In genomic region chr1:87658937-87659617, GRCm38 (mm10) we compare ENCODE assay signal across 9 mouse cellular contexts. TPM values are rescaled to one million over a fixed set of nuclear protein-coding genes. Genes with fewer than 3 reads are reported as not detected.
DNase-seq lines count a peak whose midpoint lies in the region; ATAC-seq and TF ChIP-seq lines count a peak whose summit lies in the region.
"Had no signal": no experiment of that assay in that cellular context is flagged by ENCODE, and none has a peak within 500 bp of the region (broad histone marks: within the 10 kb centered on the region; RNA-seq: fewer than 3 reads in every experiment).

No protein-coding gene starts in this region.

- ATAC-seq in megakaryocyte-erythroid progenitor cell, adult 5-6 weeks (replicated peaks; ENCODE audit: low FRiP score, low TSS enrichment, poor library complexity, severe bottlenecking) = peak; percentile 64

- DNase-seq in gastrocnemius, adult 2 months = peak; percentile 39
- DNase-seq in gastrocnemius, postnatal 36 days = no peak
- DNase-seq in B cell, adult 2 months = peak; percentile 87 to 89
- peak; percentile 19 for DNase-seq in heart, postnatal 25 days (ENCODE audit: low spot score)
- no peak for DNase-seq in cerebellum, adult 9-10 months
- DNase-seq in adrenal gland, postnatal 4 days (ENCODE audit: low spot score in 2 of 2) = no peak
- no peak for DNase-seq in cerebellum, adult 11-12 months

- H3K27ac ChIP-seq in gastrocnemius, adult 2 months = 0 out of 2 replicates have a peak overlapping the region, but pooled peaks have one; percentile 3
- H3K27ac ChIP-seq: limb, embryonic 15.5 days had no signal

- no peak overlapping the region for H3K4me3 ChIP-seq in gastrocnemius, adult 2 months
- H3K4me3 ChIP-seq: limb, embryonic 15.5 days had no signal

- TF ChIP-seq CTCF in gastrocnemius, adult 2 months (IDR thresholded peaks at IDR 0.05) = no peak

- intact Hi-C loops in gastrocnemius, adult 2 months (cut with DNase I) = no loop called here
- intact Hi-C loops in gastrocnemius, postnatal 36 days (cut with DNase I) = no loop called here
- intact Hi-C loops in heart, postnatal 25 days (cut with DNase I) = no loop called here

RNA-seq across cellular contexts. Expression of gene Inpp5d, which starts 39.0 kb away (rescaled TPM):
- 1 to 10 TPM; 3.8 to 4.2 TPM for total RNA-seq in gastrocnemius, adult 2 months (2021)
- 1 to 10 TPM; 3.8 to 5.3 TPM for total RNA-seq in gastrocnemius, postnatal 36 days (2021)
- total RNA-seq in heart, postnatal 25 days (2021) = 10 to 100 TPM; 10.4 to 12.5 TPM
- total RNA-seq in megakaryocyte-erythroid progenitor cell, adult 5-6 weeks (2014; fragmentation: Nextera tagmentation) = 86.4 and 96.9 TPM in 2 replicates
- total RNA-seq in megakaryocyte-erythroid progenitor cell, adult 5-6 weeks (2017) = 48.1 and 59.8 TPM in 2 replicates
- 10 to 100 TPM; 21.5 to 22.3 TPM for total RNA-seq in adrenal gland, postnatal 4 days (2021)

Comparison
In these comparisons a context has a peak if more than half of its experiments do, and no peak if none do; other contexts are left out.
1. DNase-seq: peak in gastrocnemius, adult 2 months (single experiment), B cell, adult 2 months (2 of 2) and heart, postnatal 25 days (single experiment); none in gastrocnemius, postnatal 36 days (0 of 2), cerebellum, adult 9-10 months (single experiment), adrenal gland, postnatal 4 days (0 of 2) and cerebellum, adult 11-12 months (single experiment).